Mouse (Mus musculus): ENCODE results near the gene Usp27x.

DNA sequence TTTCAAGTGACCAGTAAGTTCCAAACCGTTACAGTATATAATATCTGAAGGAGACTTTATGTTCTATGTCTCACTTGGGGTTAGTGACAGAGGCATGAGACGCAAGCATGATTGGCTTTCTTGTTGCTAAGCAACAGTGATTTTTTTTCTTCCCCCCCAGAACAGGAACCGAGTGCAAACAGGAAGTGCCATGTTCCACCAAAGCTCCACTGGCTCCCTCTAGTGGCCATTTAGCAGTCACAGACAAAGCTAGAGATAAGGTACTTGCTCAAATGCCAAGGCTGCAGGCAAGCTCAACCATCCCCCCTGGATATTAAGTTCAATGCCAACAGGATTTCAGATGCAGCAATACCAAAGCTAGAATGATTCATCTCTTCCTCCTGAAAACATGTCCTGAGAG is 45.4 kb upstream of the Usp27x start:
- TF ChIP-seq EP300 (IDR thresholded peaks at IDR 0.05; ENCODE audit: insufficient read depth, low read depth, low read length) (no peak), POLR2A (IDR thresholded peaks at IDR 0.05; ENCODE audit: insufficient read depth, low read length) (no peak)
